Mouse (Mus musculus): Measurements from ENCODE around the gene Fbxw8. TPM values are rescaled to one million over a fixed set of nuclear protein-coding genes. Genes with fewer than 3 reads are reported as not detected.

The Fbxw8 gene
- total and polyA plus RNA-seq, 2 experiments = 15.9 to 31.7 TPM

- TF ChIP-seq POLR2A (IDR thresholded peaks at IDR 0.05; ENCODE audit: extremely low read depth, insufficient read depth, low read length) = no peak
- TF ChIP-seq CTCF (IDR thresholded peaks at IDR 0.05; ENCODE audit: low read depth, low read length) = no peak
- 85% methylated on average over 9 of the region's 9 CpGs for WGBS
- Histone ChIP-seq H3K9ac (ENCODE audit: low read depth, low read length) (no peak overlapping the region), H3K27ac (replicated peaks; ENCODE audit: insufficient read depth, low read depth, low read length) (no peak overlapping the region), H3K79me2 (ENCODE audit: control insufficient read depth, insufficient read depth, low read length) (no peaks in the 10 kb centered on the region), H3K4me3 (ENCODE audit: insufficient read depth, low read depth, low read length) (no peak overlapping the region), H3K27me3 (ENCODE audit: control insufficient read depth, insufficient read depth, low read length) (no peaks in the 10 kb centered on the region), H3K36me3 (ENCODE audit: control insufficient read depth, insufficient read depth, low read length) (no peaks in the 10 kb centered on the region), H3K4me1 (ENCODE audit: control insufficient read depth, insufficient read depth, low read length) (no peaks in the 10 kb centered on the region)
- no peak for DNase-seq (ENCODE audit: extremely low read depth, low read depth, low spot score)
Observed at GRCm38 (mm10) chr5:118059646-118060045, 95.6 kb downstream of the Fbxw8 start.

GRCm38 (mm10) chr5:118058858-118059257 is 96.4 kb downstream of the Fbxw8 start:
- WGBS = 77% methylated on average over 10 of the region's 10 CpGs

GRCm38 (mm10) chr5:118057508-118058111 is 97.7 kb downstream of the Fbxw8 start:
- Histone ChIP-seq H3K4me3 (ENCODE audit: insufficient read depth, low read depth, low read length) (no peak overlapping the region), H3K9ac (ENCODE audit: low read depth, low read length) (no peak overlapping the region), H3K4me1 (ENCODE audit: control insufficient read depth, insufficient read depth, low read length) (no peaks in the 10 kb centered on the region), H3K27me3 (ENCODE audit: control insufficient read depth, insufficient read depth, low read length) (no peaks in the 10 kb centered on the region), H3K27ac (replicated peaks; ENCODE audit: insufficient read depth, low read depth, low read length) (no peak overlapping the region), H3K36me3 (ENCODE audit: control insufficient read depth, insufficient read depth, low read length) (no peaks in the 10 kb centered on the region), H3K79me2 (ENCODE audit: control insufficient read depth, insufficient read depth, low read length) (no peaks in the 10 kb centered on the region)
- TF ChIP-seq CTCF (IDR thresholded peaks at IDR 0.05; ENCODE audit: low read depth, low read length) (no peak), POLR2A (IDR thresholded peaks at IDR 0.05; ENCODE audit: extremely low read depth, insufficient read depth, low read length) (no peak)
- 59% methylated on average over 8 of the region's 8 CpGs for WGBS
- DNase-seq (ENCODE audit: extremely low read depth, low read depth, low spot score) = no peak

More at GRCm38 (mm10) chr5:118058858-118059257, 96.4 kb downstream of the Fbxw8 start:
- H3K9ac ChIP-seq (ENCODE audit: low read depth, low read length) = no peak overlapping the region
- no peak overlapping the region for H3K4me3 ChIP-seq (ENCODE audit: insufficient read depth, low read depth, low read length)
- no peak for DNase-seq (ENCODE audit: extremely low read depth, low read depth, low spot score)
- H3K27me3 ChIP-seq (ENCODE audit: control insufficient read depth, insufficient read depth, low read length) = no peaks in the 10 kb centered on the region
- TF ChIP-seq POLR2A (IDR thresholded peaks at IDR 0.05; ENCODE audit: extremely low read depth, insufficient read depth, low read length) = no peak
- no peak for TF ChIP-seq CTCF (IDR thresholded peaks at IDR 0.05; ENCODE audit: low read depth, low read length)
- H3K4me1 ChIP-seq (ENCODE audit: control insufficient read depth, insufficient read depth, low read length) = no peaks in the 10 kb centered on the region
- H3K27ac ChIP-seq (replicated peaks; ENCODE audit: insufficient read depth, low read depth, low read length) = no peak overlapping the region
- no peaks in the 10 kb centered on the region for H3K36me3 ChIP-seq (ENCODE audit: control insufficient read depth, insufficient read depth, low read length)
- H3K79me2 ChIP-seq (ENCODE audit: control insufficient read depth, insufficient read depth, low read length) = no peaks in the 10 kb centered on the region

- Histone ChIP-seq H3K27me3 (ENCODE audit: control insufficient read depth, insufficient read depth, low read length) (no peaks in the 10 kb centered on the region), H3K4me1 (ENCODE audit: control insufficient read depth, insufficient read depth, low read length) (no peaks in the 10 kb centered on the region), H3K79me2 (ENCODE audit: control insufficient read depth, insufficient read depth, low read length) (no peaks in the 10 kb centered on the region), H3K4me3 (ENCODE audit: insufficient read depth, low read depth, low read length) (no peak overlapping the region), H3K27ac (replicated peaks; ENCODE audit: insufficient read depth, low read depth, low read length) (no peak overlapping the region), H3K9ac (ENCODE audit: low read depth, low read length) (no peak overlapping the region), H3K36me3 (ENCODE audit: control insufficient read depth, insufficient read depth, low read length) (no peaks in the 10 kb centered on the region)
- no peak for TF ChIP-seq CTCF (IDR thresholded peaks at IDR 0.05; ENCODE audit: low read depth, low read length)
- TF ChIP-seq POLR2A (IDR thresholded peaks at IDR 0.05; ENCODE audit: extremely low read depth, insufficient read depth, low read length) = no peak
- 94% methylated on average over 2 of the region's 2 CpGs for WGBS
- no peak for DNase-seq (ENCODE audit: extremely low read depth, low read depth, low spot score)
Observed at GRCm38 (mm10) chr5:118053205-118053604, 102.1 kb downstream of the Fbxw8 start.

GRCm38 (mm10) chr5:118051981-118052662 is 103.1 kb downstream of the Fbxw8 start:
- H3K79me2 ChIP-seq (ENCODE audit: control insufficient read depth, insufficient read depth, low read length) = no peaks in the 10 kb centered on the region
- DNase-seq (ENCODE audit: extremely low read depth, low read depth, low spot score) = no peak
- no peaks in the 10 kb centered on the region for H3K27me3 ChIP-seq (ENCODE audit: control insufficient read depth, insufficient read depth, low read length)
- no peak overlapping the region for H3K4me3 ChIP-seq (ENCODE audit: insufficient read depth, low read depth, low read length)
- H3K9ac ChIP-seq (ENCODE audit: low read depth, low read length) = no peak overlapping the region
- 59% methylated on average over 8 of the region's 8 CpGs for WGBS
- H3K27ac ChIP-seq (replicated peaks; ENCODE audit: insufficient read depth, low read depth, low read length) = no peak overlapping the region
- TF ChIP-seq CTCF (IDR thresholded peaks at IDR 0.05; ENCODE audit: low read depth, low read length) = no peak
- no peak for TF ChIP-seq POLR2A (IDR thresholded peaks at IDR 0.05; ENCODE audit: extremely low read depth, insufficient read depth, low read length)
- H3K4me1 ChIP-seq (ENCODE audit: control insufficient read depth, insufficient read depth, low read length) = no peaks in the 10 kb centered on the region
- no peaks in the 10 kb centered on the region for H3K36me3 ChIP-seq (ENCODE audit: control insufficient read depth, insufficient read depth, low read length)

GRCm38 (mm10) chr5:118050743-118051142 is 104.5 kb downstream of the Fbxw8 start:
- Histone ChIP-seq H3K79me2 (ENCODE audit: control insufficient read depth, insufficient read depth, low read length) (no peaks in the 10 kb centered on the region), H3K27ac (replicated peaks; ENCODE audit: insufficient read depth, low read depth, low read length) (no peak overlapping the region), H3K36me3 (ENCODE audit: control insufficient read depth, insufficient read depth, low read length) (no peaks in the 10 kb centered on the region), H3K27me3 (ENCODE audit: control insufficient read depth, insufficient read depth, low read length) (no peaks in the 10 kb centered on the region), H3K4me1 (ENCODE audit: control insufficient read depth, insufficient read depth, low read length) (no peaks in the 10 kb centered on the region), H3K9ac (ENCODE audit: low read depth, low read length) (no peak overlapping the region), H3K4me3 (ENCODE audit: insufficient read depth, low read depth, low read length) (no peak overlapping the region)
- WGBS = 78% methylated on average over 4 of the region's 4 CpGs
- no peak for DNase-seq (ENCODE audit: extremely low read depth, low read depth, low spot score)
- TF ChIP-seq POLR2A (IDR thresholded peaks at IDR 0.05; ENCODE audit: extremely low read depth, insufficient read depth, low read length) (no peak), CTCF (IDR thresholded peaks at IDR 0.05; ENCODE audit: low read depth, low read length) (no peak)
